Mouse (Mus musculus) MEL (cell line): ENCODE results near the gene Kcnq4. TPM values are rescaled to one million over a fixed set of nuclear protein-coding genes. Genes with fewer than 3 reads are reported as not detected.

Experiments used
- CTCF ChIP-seq, 3 experiments: IDR thresholded peaks in 2 of 3; conservative IDR thresholded peaks in 1 of 3; 2 replicates each; pipeline ENCODE4 v1.5.1; 2011 to 2012; ENCODE audit warnings: low read length in 3 of 3, low read depth in 2 of 3, mild to moderate bottlenecking in 2 of 3, improper control_type of control experiment in 1 of 3, inconsistent platforms in 1 of 3, mixed read lengths in 1 of 3, moderate library complexity in 1 of 3; ENCODE audit not compliant: control insufficient read depth in 1 of 3, insufficient read depth in 1 of 3, poor library complexity in 1 of 3, severe bottlenecking in 1 of 3
- GABPA ChIP-seq: IDR thresholded peaks from 2 replicates; pipeline ENCODE4 v1.6.1; 2012; ENCODE audit warnings: low read depth, mild to moderate bottlenecking, inconsistent platforms, low read length, improper control_type of control experiment, moderate library complexity
- MAZ ChIP-seq: IDR thresholded peaks from 2 replicates; pipeline ENCODE4 v1.6.1; 2012; ENCODE audit warnings: low read depth, mild to moderate bottlenecking, inconsistent platforms, low read length, improper control_type of control experiment
- MEF2A ChIP-seq: IDR thresholded peaks from 2 replicates; pipeline ENCODE4 v1.6.1; 2014; ENCODE audit warnings: low read depth, mild to moderate bottlenecking, inconsistent platforms, low read length, improper control_type of control experiment; ENCODE audit not compliant: poor library complexity, insufficient replicate concordance, severe bottlenecking; ENCODE audit errors: extremely low read depth
- MYB ChIP-seq: IDR thresholded peaks from 2 replicates; pipeline ENCODE4 v1.6.1; 2011; ENCODE audit warnings: mild to moderate bottlenecking, low read depth, low read length, improper control_type of control experiment
- NELFE ChIP-seq: IDR thresholded peaks from 2 replicates; pipeline ENCODE4 v1.6.1; 2011; ENCODE audit warnings: low read depth, low read length, improper control_type of control experiment
- NRF1 ChIP-seq: IDR thresholded peaks from 2 replicates; pipeline ENCODE4 v1.6.1; 2014; ENCODE audit warnings: low read depth, mild to moderate bottlenecking, inconsistent platforms, low read length, improper control_type of control experiment, moderate library complexity; ENCODE audit not compliant: poor library complexity, insufficient read depth, severe bottlenecking
- RCOR1 ChIP-seq: IDR thresholded peaks from 2 replicates; pipeline ENCODE4 v1.6.1; 2012; ENCODE audit warnings: low read depth, mild to moderate bottlenecking, inconsistent platforms, low read length, improper control_type of control experiment
- SMC3 ChIP-seq: IDR thresholded peaks from 2 replicates; pipeline ENCODE4 v1.6.1; 2011; ENCODE audit warnings: low read depth, low read length, improper control_type of control experiment
- TBP ChIP-seq: IDR thresholded peaks from 2 replicates; pipeline ENCODE4 v1.8.0; 2011; ENCODE audit warnings: low read depth, low read length, improper control_type of control experiment
- polyA plus RNA-seq, 2 experiments: library from polyadenylated mRNA; stranded (reverse) in 1 of 2; unstranded in 1 of 2; fragments of >175 nt in 1 of 2; fragments of >200 nt in 1 of 2; gene quantifications; 2 replicates each; pipeline versions ENCODE4 v1.2.1 to v1.2.4; 2012; ENCODE audit warnings: low replicate concordance in 2 of 2, low read depth in 1 of 2; ENCODE audit not compliant: insufficient read length in 2 of 2, insufficient read depth in 1 of 2, missing spikeins in 1 of 2
- total RNA-seq: library from RNA; depleted of rRNA; stranded (reverse); fragments of 300-350 nt; gene quantifications from 2 replicates; pipeline ENCODE4 v1.2.3, GENCODE M21; 2012; rRNA removed

Gene Kcnq4
- total and polyA plus RNA-seq, 3 experiments, result 0.07 TPM; not detected in 2

DNA sequence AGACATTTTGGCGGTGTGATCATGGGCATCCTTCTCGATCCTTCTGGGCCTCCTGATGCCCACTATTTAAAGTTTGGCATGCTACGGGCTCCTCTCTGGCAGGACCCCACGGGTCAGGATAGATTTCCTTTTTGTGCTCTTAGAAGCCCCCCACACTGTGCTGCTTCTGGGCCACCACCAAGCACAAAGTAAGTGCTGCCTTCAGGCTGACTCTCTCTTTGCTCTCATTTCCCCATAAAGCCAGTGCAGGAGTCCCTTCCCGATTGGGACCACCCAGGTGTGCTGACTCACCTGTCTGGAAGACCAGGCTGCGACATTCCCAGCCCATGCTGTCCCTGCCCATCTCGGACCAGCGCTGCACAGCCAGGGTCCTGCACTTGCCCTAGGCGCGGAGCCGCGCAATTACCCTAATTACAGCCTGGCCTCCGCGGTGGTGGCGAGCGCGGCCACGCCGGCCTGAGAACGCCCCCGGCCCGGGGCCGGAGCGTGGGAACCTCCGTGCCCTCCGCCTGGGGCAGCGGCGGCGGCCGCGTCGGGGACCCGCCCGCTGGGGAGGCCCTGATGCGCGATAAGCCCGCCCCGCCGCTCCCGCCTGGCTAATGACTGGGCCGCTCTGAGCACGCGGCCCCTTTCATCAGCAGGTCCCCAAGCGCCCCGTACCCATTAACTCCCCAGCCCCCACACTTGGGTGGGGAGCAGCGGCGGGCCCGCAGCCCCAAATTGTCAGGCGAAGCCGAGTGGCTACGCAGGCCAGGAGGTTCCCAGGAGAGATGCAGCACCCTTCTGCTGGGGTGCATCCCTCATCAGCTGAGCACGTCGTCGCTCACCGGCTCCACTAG lies 98.8 kb downstream of the Kcnq4 start (continued):
- TF ChIP-seq RCOR1 (no peak), CTCF (IDR thresholded peaks at IDR 0.05 in 2 of 3, conservative IDR thresholded peaks at IDR 0.05 in 1 of 3; ENCODE audit: control insufficient read depth in 1 of 3, insufficient read depth in 1 of 3, low read depth in 2 of 3, low read length in 3 of 3, poor library complexity in 1 of 3, severe bottlenecking in 1 of 3) (no peak), SMC3 (no peak), NELFE (no peak), GABPA (no peak), MEF2A (no peak), MYB (no peak), MAZ (peak; percentile 35; the same call in 1 of the 2 replicates), TBP (no peak), NRF1 (0 out of 2 replicates have a peak, but pooled peaks have one; percentile 17)
- TF ChIP-seq, all 39 proteins: peak for 7

Other genes with a start within 250 kb of the Kcnq4 start
- not detected in 2 replicates for gene Slfnl1, start 216.4 kb downstream of the Kcnq4 start, total RNA-seq
- gene Slfnl1, start 216.4 kb downstream of the Kcnq4 start, polyA plus RNA-seq, result under 1 TPM in 1 of 2 experiments, not detected in 1; 0.06 TPM
- 76.7 and 81.2 TPM in 2 replicates for gene Ctps, start 178.3 kb downstream of the Kcnq4 start, total RNA-seq
- 10 to 100 TPM in 1 of 2 experiments, not detected in 1; 82.2 TPM for gene Ctps, start 178.3 kb downstream of the Kcnq4 start, polyA plus RNA-seq
- not detected in 2 replicates for gene Gm8439, start 159.9 kb downstream of the Kcnq4 start, total RNA-seq
- not detected for gene Gm8439, start 159.9 kb downstream of the Kcnq4 start, polyA plus RNA-seq
- gene Cited4, start 82.0 kb downstream of the Kcnq4 start, total RNA-seq, result 18.2 and 23.3 TPM in 2 replicates
- gene Cited4, start 82.0 kb downstream of the Kcnq4 start, polyA plus RNA-seq, result 10 to 100 TPM in 1 of 2 experiments, not detected in 1; 58.1 TPM
- gene Nfyc, start 83.0 kb upstream of the Kcnq4 start, total RNA-seq, result 39.5 and 45.9 TPM in 2 replicates
- gene Nfyc, start 83.0 kb upstream of the Kcnq4 start, polyA plus RNA-seq, result 100 to 1,000 TPM in 1 of 2 experiments, 10 to 100 TPM in 1; 64.8 to 178 TPM
- not detected in 2 replicates for gene Rims3, start 106.2 kb upstream of the Kcnq4 start, total RNA-seq
- under 1 TPM in 1 of 2 experiments, not detected in 1; 0.07 TPM for gene Rims3, start 106.2 kb upstream of the Kcnq4 start, polyA plus RNA-seq
- 17.8 and 18.1 TPM in 2 replicates for gene Exo5, start 176.4 kb upstream of the Kcnq4 start, total RNA-seq
- gene Exo5, start 176.4 kb upstream of the Kcnq4 start, polyA plus RNA-seq, result 10 to 100 TPM in 1 of 2 experiments, not detected in 1; 20.6 TPM
- gene Zfp69, start 203.1 kb upstream of the Kcnq4 start, total RNA-seq, result 1.8 and 2.0 TPM in 2 replicates
- gene Zfp69, start 203.1 kb upstream of the Kcnq4 start, polyA plus RNA-seq, result 1 to 10 TPM in 1 of 2 experiments, not detected in 1; 4.3 TPM